9 mouse cellular contexts compared by ENCODE assay signal in genomic region chr17:78198820-78199219, GRCm38 (mm10). TPM values are rescaled to one million over a fixed set of nuclear protein-coding genes. Genes with fewer than 3 reads are reported as not detected.
DNase-seq lines count a peak whose midpoint lies in the region; ATAC-seq and TF ChIP-seq lines count a peak whose summit lies in the region.
"Had no signal": no experiment of that assay in that cellular context is flagged by ENCODE, and none has a peak within 500 bp of the region (broad histone marks: within the 10 kb centered on the region; RNA-seq: fewer than 3 reads in every experiment).

No protein-coding gene starts in this region.

- in situ Hi-C loops in CH12.LX (cut with MboI; ENCODE audit: low pct_ligation_motif_present, low pct_unique_long_range_greater_than_20kb, low sequenced_read_pairs) = loop anchor here (5.0 kb wide), 2 partner anchors 168 to 238 kb away; no protein-coding TSS in a partner anchor

- no peaks in the 10 kb centered on the region for H3K9me3 ChIP-seq in CH12.LX (replicated peaks; ENCODE audit: low read length)
- H3K9me3 ChIP-seq in forebrain, embryonic 14.5 days (replicated peaks; ENCODE audit: control insufficient read depth, low read length) = no peaks in the 10 kb centered on the region
- no peaks in the 10 kb centered on the region for H3K9me3 ChIP-seq in limb, embryonic 15.5 days

- no peak for TF ChIP-seq CTCF in gastrocnemius, adult 2 months (IDR thresholded peaks at IDR 0.05)
- no peak for TF ChIP-seq CTCF in CH12.LX (conservative IDR thresholded peaks at IDR 0.05 in 1 of 2, IDR thresholded peaks at IDR 0.05 in 1 of 2; ENCODE audit: low read depth in 2 of 2, low read length in 2 of 2)

- H3K36me3 ChIP-seq in CH12.LX (replicated peaks in 1 of 2; ENCODE audit: control insufficient read depth in 1 of 2, insufficient read depth in 1 of 2, low read length in 1 of 2) = peaks cover 0 to 2% of the 10 kb centered on the region in 2 experiments
- H3K36me3 ChIP-seq in forebrain, embryonic 14.5 days (ENCODE audit: control insufficient read depth, insufficient read depth, low read length) = no peaks in the 10 kb centered on the region
- no peaks in the 10 kb centered on the region for H3K36me3 ChIP-seq in limb, embryonic 15.5 days

- DNase-seq in gastrocnemius, adult 2 months = no peak
- no peak for DNase-seq in gastrocnemius, adult 8-10 months (ENCODE audit: low spot score in 2 of 2)
- peak; percentile 24 for DNase-seq in CH12.LX (ENCODE audit: extremely low read depth)
- DNase-seq in forebrain, embryonic 14.5 days (ENCODE audit: low spot score) = peak; percentile 46
- no peak for DNase-seq in adrenal gland, postnatal 4 days (ENCODE audit: low spot score in 2 of 2)
- no peak for DNase-seq in testis, postnatal 14 days (ENCODE audit: low spot score)
- no peak for DNase-seq in yolk sac, embryonic 10.5 days (ENCODE audit: low spot score)
- DNase-seq: spleen, adult 18-20 months had no signal

- peaks cover 5 to 23% of the 10 kb centered on the region in 2 experiments; a peak in 3 of 4 replicates for H3K4me1 ChIP-seq in CH12.LX (ENCODE audit: control insufficient read depth in 1 of 2, insufficient read depth in 2 of 2)
- H3K4me1 ChIP-seq in forebrain, embryonic 14.5 days (ENCODE audit: control insufficient read depth, insufficient read depth, low read length) = peaks cover 8% of the 10 kb centered on the region; the same call in 1 of the 2 replicates
- H3K4me1 ChIP-seq in limb, embryonic 15.5 days = peaks cover 28% of the 10 kb centered on the region

- H3K27me3 ChIP-seq in CH12.LX (replicated peaks) = no peaks in the 10 kb centered on the region
- no peaks in the 10 kb centered on the region for H3K27me3 ChIP-seq in forebrain, embryonic 14.5 days (replicated peaks; ENCODE audit: control insufficient read depth, insufficient read depth, low read length)
- no peaks in the 10 kb centered on the region for H3K27me3 ChIP-seq in limb, embryonic 15.5 days

- 12% methylated on average over 4 of the region's 4 CpGs for WGBS in forebrain, embryonic 14.5 days
- WGBS in limb, embryonic 15.5 days = 11% methylated on average over 4 of the region's 4 CpGs

- H3K79me2 ChIP-seq in CH12.LX (replicated peaks; ENCODE audit: control insufficient read depth, extremely low read depth, insufficient read depth, poor library complexity, severe bottlenecking) = peaks cover 36% of the 10 kb centered on the region

- peak overlapping the region; percentile 45 for H3K4me2 ChIP-seq in CH12.LX (ENCODE audit: insufficient read depth, low read depth, poor library complexity, severe bottlenecking)
- peak overlapping the region; percentile 98 for H3K4me2 ChIP-seq in forebrain, embryonic 14.5 days (ENCODE audit: low read length)
- peak overlapping the region; percentile 97 for H3K4me2 ChIP-seq in limb, embryonic 15.5 days

- peak overlapping the region; percentile 99 for H3K27ac ChIP-seq in gastrocnemius, adult 2 months
- no peak overlapping the region for H3K27ac ChIP-seq in CH12.LX (ENCODE audit: insufficient read depth, low read depth)
- no peak overlapping the region for H3K27ac ChIP-seq in forebrain, embryonic 14.5 days (ENCODE audit: low read depth, low read length)
- no peak overlapping the region for H3K27ac ChIP-seq in limb, embryonic 15.5 days

- TF ChIP-seq POLR2A in CH12.LX (IDR thresholded peaks at IDR 0.05; ENCODE audit: low read depth, low read length) = no peak

- H3K4me3 ChIP-seq in gastrocnemius, adult 2 months = peak overlapping the region; percentile 97
- no peak overlapping the region for H3K4me3 ChIP-seq in CH12.LX (replicated peaks in 1 of 3; ENCODE audit: low read depth in 2 of 3, low read length in 2 of 3, poor library complexity in 1 of 3)
- peak overlapping the region; percentile 80; the same call in 1 of the 2 replicates for H3K4me3 ChIP-seq in forebrain, embryonic 14.5 days (ENCODE audit: low read depth, low read length)
- H3K4me3 ChIP-seq in limb, embryonic 15.5 days = peak overlapping the region; percentile 88

- TF ChIP-seq EP300 in CH12.LX (IDR thresholded peaks at IDR 0.05; ENCODE audit: low read length) = no peak

- no peak for TF ChIP-seq RAD21 in CH12.LX (IDR thresholded peaks at IDR 0.05; ENCODE audit: low read depth, low read length)

- dilution Hi-C loops in CH12.LX (cut with MboI; ENCODE audit: extremely low pct_ligation_motif_present, extremely low pct_unique_long_range_greater_than_20kb, low sequenced_read_pairs) = no loop called here

- ATAC-seq in forebrain, embryonic 14.5 days = no peak
- ATAC-seq in limb, embryonic 15.5 days (ENCODE audit: insufficient number of reproducible peaks, low FRiP score, low TSS enrichment, low read depth) = no peak

- intact Hi-C loops in gastrocnemius, adult 2 months (cut with DNase I) = loop anchor here (5.0 kb wide), 2 partner anchors 163 to 238 kb away; no protein-coding TSS in a partner anchor

- peak overlapping the region; percentile 58; the same call in 1 of the 2 replicates for H3K9ac ChIP-seq in CH12.LX (ENCODE audit: insufficient read depth, low read depth)
- H3K9ac ChIP-seq in forebrain, embryonic 14.5 days (ENCODE audit: low read length) = peak overlapping the region; percentile 78; the same call in 1 of the 2 replicates
- no peak overlapping the region for H3K9ac ChIP-seq in limb, embryonic 15.5 days

TF ChIP-seq in CH12.LX, 34 proteins besides CTCF, POLR2A, EP300 and RAD21:
- no peak for TF ChIP-seq TCF12 (IDR thresholded peaks at IDR 0.05; ENCODE audit: low read depth, low read length)
- no peak for TF ChIP-seq CHD2 (IDR thresholded peaks at IDR 0.05; ENCODE audit: low read length)
- no peak for TF ChIP-seq PAX5 (IDR thresholded peaks at IDR 0.05; ENCODE audit: low read length)

RNA-seq across cellular contexts. Expression of gene Crim1, which starts 1.2 kb away (rescaled TPM):
- 10 to 100 TPM; 37.5 to 46.3 TPM for total RNA-seq in gastrocnemius, adult 2 months (2021)
- 10 to 100 TPM; 57.1 to 90.0 (median 73.6) TPM for total RNA-seq in gastrocnemius, adult 8-10 months (2022)
- 47.3 and 72.8 TPM in 2 replicates for total RNA-seq in CH12.LX (2012; rRNA removed)
- 14.1 and 15.2 TPM in 2 replicates for total RNA-seq in CH12.LX (2014; rRNA removed)
- 21.9 and 26.3 TPM in 2 replicates for polyA plus RNA-seq in CH12.LX (2012; ENCODE audit: insufficient read length, low read depth)
- polyA plus RNA-seq in forebrain, embryonic 14.5 days (2014; fragmentation: Nextera tagmentation; extraction: Ambion mirVana) = 3.6 and 5.3 TPM in 2 replicates
- polyA plus RNA-seq in limb, embryonic 15.5 days (2015; fragmentation: Nextera tagmentation; extraction: Ambion mirVana) = 5.3 and 7.0 TPM in 2 replicates
- 10 to 100 TPM; 33.2 to 38.1 TPM for total RNA-seq in adrenal gland, postnatal 4 days (2021)

Comparison
In these comparisons a context has a peak if more than half of its experiments do, and no peak if none do; other contexts are left out.
1. DNase-seq: peak in CH12.LX (single experiment) and forebrain, embryonic 14.5 days (single experiment); none in gastrocnemius, adult 2 months (single experiment), gastrocnemius, adult 8-10 months (0 of 2), adrenal gland, postnatal 4 days (0 of 2), testis, postnatal 14 days (single experiment) and yolk sac, embryonic 10.5 days (single experiment).
2. H3K4me3 ChIP-seq: peak in gastrocnemius, adult 2 months (single experiment), forebrain, embryonic 14.5 days (single experiment) and limb, embryonic 15.5 days (single experiment); none in CH12.LX (0 of 3).
3. H3K4me2 ChIP-seq: peak in every context shown above with its lines; median percentile 98 in forebrain, embryonic 14.5 days; 97 in limb, embryonic 15.5 days; 45 in CH12.LX.